Mouse (Mus musculus): ENCODE results near the gene Ybx3.

DNA sequence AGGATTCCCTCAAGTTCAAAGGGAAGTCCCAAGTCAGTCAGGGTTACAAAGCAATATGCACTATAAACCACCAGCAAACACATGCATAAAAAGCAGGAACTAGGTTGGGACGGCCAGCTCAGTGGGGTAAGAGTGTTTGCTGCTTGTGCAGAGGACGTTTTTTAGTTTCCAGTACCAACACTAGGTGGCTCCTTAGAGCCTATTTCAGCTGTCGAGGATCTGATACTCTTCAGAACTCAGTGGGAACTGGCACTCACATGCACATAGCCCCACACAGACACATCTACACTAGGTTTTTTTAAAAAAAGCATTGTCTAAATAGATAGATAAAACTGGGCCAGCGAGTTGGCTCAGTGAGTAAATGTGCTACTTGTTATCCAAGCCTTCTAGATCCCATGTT is 21.2 kb downstream of the Ybx3 start:
- peak; percentile 76 for TF ChIP-seq CTCF (IDR thresholded peaks at IDR 0.05)
- no peak for TF ChIP-seq EP300 (IDR thresholded peaks at IDR 0.05)
